Mouse (Mus musculus) stomach, embryonic 15.5 days (tissue): ENCODE measurements at regions not wholly inside any gene's neighbourhood (a gene's known extent, or its start where the extent isn't known, plus 50 kb on each side); places are given as distances from the start of the nearest gene placed in this dataset.
A peak's percentile ranks its signal among the peaks of the same experiment; 100 is the strongest.

Experiments
- ATAC-seq: fragments of 200-750 bp; cut with Nextera tagmentation; 2 replicates; pipeline ENCODE4 v1.8.0; 2017; ENCODE audit warnings: low read depth, moderate number of reproducible peaks, moderate TSS enrichment; ENCODE audit not compliant: insufficient read depth, low FRiP score
- H3K27ac ChIP-seq: fragments of 300-500 bp; sonication (generic); 2 replicates; pipeline ENCODE4 v1.5.1; 2015; ENCODE audit warnings: mild to moderate bottlenecking, inconsistent platforms
- H3K27me3 ChIP-seq: fragments of 300-500 bp; sonication (generic); replicated peaks from 2 replicates; pipeline ENCODE4 v1.6.1; 2015; ENCODE audit warnings: inconsistent platforms
- H3K36me3 ChIP-seq: fragments of 300-500 bp; sonication (generic); 2 replicates; pipeline ENCODE4 v1.6.1; 2015; ENCODE audit warnings: inconsistent platforms
- H3K4me1 ChIP-seq: fragments of 300-500 bp; sonication (generic); 2 replicates; pipeline ENCODE4 v1.6.1; 2015; ENCODE audit warnings: inconsistent platforms
- H3K4me2 ChIP-seq: fragments of 300-500 bp; sonication (generic); 2 replicates; pipeline ENCODE4 v1.6.1; 2015; ENCODE audit warnings: mild to moderate bottlenecking, inconsistent platforms
- H3K4me3 ChIP-seq: fragments of 300-500 bp; sonication (generic); replicated peaks from 2 replicates; pipeline ENCODE4 v1.5.1; 2015; ENCODE audit warnings: inconsistent platforms
- H3K9ac ChIP-seq: fragments of 300-500 bp; sonication (generic); 2 replicates; pipeline ENCODE4 v1.6.1; 2015; ENCODE audit warnings: inconsistent platforms
- H3K9me3 ChIP-seq: fragments of 300-500 bp; sonication (generic); 2 replicates; pipeline ENCODE4 v1.6.1; 2016; ENCODE audit warnings: inconsistent platforms
- WGBS: fragments of 180-500 bp; shearing (Covaris S2); methylation state at CpG from one replicate; pipeline ENCODE4 v1.1.7; 2015; 5-methylcytosine and 5-hydroxymethylcytosine counted together

DNA sequence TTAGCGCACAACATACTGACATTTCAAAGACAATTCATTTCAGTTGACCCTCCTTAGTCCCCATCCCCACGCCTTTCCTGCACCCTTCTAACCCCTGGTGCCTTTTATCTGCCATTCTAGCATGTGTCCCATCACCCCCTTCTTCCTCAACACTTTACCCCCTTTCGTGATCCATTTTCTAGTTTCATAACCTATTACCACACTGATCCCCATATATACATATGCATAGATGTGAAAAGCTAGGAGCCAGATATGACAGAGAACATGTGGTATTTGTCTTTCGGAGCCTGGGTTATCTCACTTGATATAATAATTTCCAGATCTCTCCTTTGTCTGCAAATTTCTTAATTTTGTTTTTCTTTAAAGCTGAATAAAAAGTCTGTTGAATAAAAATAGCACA is 154.9 kb downstream of the Tm2d1 start:
- Histone ChIP-seq H3K9me3 (no peaks in the 10 kb centered on the region), H3K36me3 (no peaks in the 10 kb centered on the region), H3K4me1 (no peaks in the 10 kb centered on the region), H3K4me3 (no peak overlapping the region), H3K27ac (no peak overlapping the region), H3K27me3 (no peaks in the 10 kb centered on the region), H3K4me2 (no peak overlapping the region), H3K9ac (no peak overlapping the region)
- no peak for ATAC-seq
- WGBS, result 76% methylated on average over 4 of the region's 4 CpGs

DNA sequence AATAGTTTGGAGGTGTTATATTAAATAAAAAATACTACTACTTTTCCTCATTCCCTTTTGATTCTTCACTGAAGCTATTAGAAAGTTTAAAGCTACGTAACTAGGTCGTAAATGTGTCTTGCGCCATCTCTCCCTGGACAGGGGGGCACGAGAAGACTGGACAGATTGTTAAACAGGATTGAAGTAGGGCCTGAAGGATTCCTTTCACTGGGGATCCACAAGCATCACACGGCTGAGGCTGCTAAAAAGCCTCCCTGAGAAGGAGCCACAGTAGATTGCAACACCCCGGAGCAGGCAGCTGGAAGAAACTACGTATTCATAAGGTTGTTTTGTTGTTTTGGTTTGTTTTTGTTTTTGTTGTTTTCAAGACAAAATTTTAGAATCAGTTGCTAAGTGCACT is 158.7 kb downstream of the Tm2d1 start:
- no peak overlapping the region for H3K4me2 ChIP-seq
- 73% methylated on average over 7 of the region's 7 CpGs for WGBS
- H3K4me3 ChIP-seq, result no peak overlapping the region
- H3K9me3 ChIP-seq, result no peaks in the 10 kb centered on the region
- no peaks in the 10 kb centered on the region for H3K27me3 ChIP-seq
- H3K9ac ChIP-seq, result no peak overlapping the region
- no peak overlapping the region for H3K27ac ChIP-seq
- ATAC-seq, result no peak
- no peaks in the 10 kb centered on the region; the same call in 1 of the 2 replicates for H3K4me1 ChIP-seq
- no peaks in the 10 kb centered on the region for H3K36me3 ChIP-seq

DNA sequence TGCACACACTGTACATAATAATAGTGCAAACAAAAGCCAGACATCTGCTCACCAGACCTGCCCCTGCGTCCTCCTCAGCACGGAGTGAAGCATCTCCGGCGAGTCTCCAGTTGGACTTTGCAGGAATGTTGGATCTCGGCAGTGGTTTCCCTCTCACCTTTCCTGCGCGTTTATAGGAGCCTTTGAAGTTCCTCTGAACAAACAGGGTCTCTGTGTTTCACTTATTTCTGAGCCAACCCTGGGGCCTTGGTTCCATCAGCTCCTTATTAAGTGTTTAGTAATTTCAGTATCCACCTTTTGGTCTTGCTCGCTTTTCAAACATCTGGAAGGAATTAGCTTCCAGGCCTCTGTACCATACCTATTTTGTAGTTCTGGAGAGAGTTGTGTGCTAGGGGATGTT is 159.7 kb downstream of the Tm2d1 start:
- 62% methylated on average over 8 of the region's 8 CpGs for whole genome bisulfite sequencing
- Histone ChIP-seq H3K36me3 (no peaks in the 10 kb centered on the region), H3K4me2 (no peak overlapping the region), H3K9ac (no peak overlapping the region), H3K4me1 (no peaks in the 10 kb centered on the region; the same call in 1 of the 2 replicates), H3K27me3 (no peaks in the 10 kb centered on the region), H3K4me3 (no peak overlapping the region), H3K9me3 (no peaks in the 10 kb centered on the region), H3K27ac (no peak overlapping the region)
- ATAC-seq, result no peak

GRCm38 (mm10) chr4:98221566-98221965 is 161.5 kb downstream of the Tm2d1 start:
- H3K27me3 ChIP-seq, result no peaks in the 10 kb centered on the region
- H3K36me3 ChIP-seq, result no peaks in the 10 kb centered on the region
- H3K9me3 ChIP-seq, result no peaks in the 10 kb centered on the region
- peak; percentile 35; the same call in 1 of the 2 replicates for ATAC-seq
- H3K9ac ChIP-seq, result no peak overlapping the region
- H3K4me1 ChIP-seq, result no peaks in the 10 kb centered on the region; the same call in 1 of the 2 replicates
- H3K4me2 ChIP-seq, result no peak overlapping the region
- H3K27ac ChIP-seq, result 0 out of 2 replicates have a peak overlapping the region, but pooled peaks have one; percentile 51
- WGBS, result 35% methylated on average over 4 of the region's 4 CpGs
- H3K4me3 ChIP-seq, result no peak overlapping the region

- H3K27me3 ChIP-seq, result no peaks in the 10 kb centered on the region
- 84% methylated on average over 5 of the region's 5 CpGs for WGBS
- no peak overlapping the region for H3K4me3 ChIP-seq
- H3K4me1 ChIP-seq, result no peaks in the 10 kb centered on the region
- H3K4me2 ChIP-seq, result no peak overlapping the region
- no peaks in the 10 kb centered on the region for H3K36me3 ChIP-seq
- H3K9ac ChIP-seq, result no peak overlapping the region
- ATAC-seq, result no peak
- H3K27ac ChIP-seq, result no peak overlapping the region
- H3K9me3 ChIP-seq, result no peaks in the 10 kb centered on the region
These were observed 167.9 kb downstream of the Tm2d1 start for GRCm38 (mm10) chr4:98215218-98215617.

GRCm38 (mm10) chr4:98207446-98207845 is 175.7 kb downstream of the Tm2d1 start:
- H3K27me3 ChIP-seq, result no peaks in the 10 kb centered on the region
- H3K27ac ChIP-seq, result no peak overlapping the region
- H3K4me1 ChIP-seq, result no peaks in the 10 kb centered on the region
- no peak overlapping the region for H3K4me3 ChIP-seq
- no peaks in the 10 kb centered on the region for H3K9me3 ChIP-seq
- WGBS, result 85% methylated on average over 8 of the region's 8 CpGs
- no peak for ATAC-seq
- no peak overlapping the region for H3K4me2 ChIP-seq
- H3K36me3 ChIP-seq, result no peaks in the 10 kb centered on the region
- H3K9ac ChIP-seq, result no peak overlapping the region

DNA sequence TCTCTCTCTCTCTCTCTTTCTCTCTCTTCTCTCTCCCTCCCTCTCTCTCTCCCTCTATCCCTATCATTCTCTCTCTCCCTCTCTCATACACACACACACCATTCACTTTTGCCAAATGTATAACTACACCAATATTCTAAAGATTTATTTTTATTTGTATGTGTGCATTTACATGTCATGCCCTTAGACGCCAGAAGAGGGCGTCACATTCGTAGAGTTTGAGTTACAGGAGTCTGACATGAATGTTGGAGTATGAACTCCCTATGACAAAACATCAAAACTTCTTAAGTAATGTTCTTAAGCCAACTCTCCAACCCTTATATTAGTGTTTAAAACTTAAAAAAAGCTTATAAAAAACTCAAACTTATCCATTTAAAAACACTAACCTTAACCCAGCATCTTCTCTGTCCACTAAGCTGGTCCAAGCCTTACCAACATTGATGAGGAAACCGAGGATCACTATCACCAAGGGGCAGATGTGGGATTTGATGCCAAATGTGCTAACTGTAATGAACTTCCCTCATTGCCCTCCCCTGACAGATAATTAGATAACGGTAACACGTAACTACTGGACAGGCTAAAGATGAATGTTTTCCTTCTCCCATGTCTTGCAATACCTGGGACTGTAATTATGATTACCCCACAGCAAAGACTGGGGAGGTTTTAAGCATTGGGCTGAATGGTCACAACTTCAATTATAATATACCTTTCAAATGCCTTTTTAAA is 176.7 kb downstream of the Tm2d1 start:
- no peaks in the 10 kb centered on the region for H3K27me3 ChIP-seq

GRCm38 (mm10) chr4:98203129-98203528 is 180.0 kb downstream of the Tm2d1 start:
- WGBS, result 65% methylated on average over 3 of the region's 3 CpGs
- no peak overlapping the region for H3K27ac ChIP-seq

More for the DNA sequence above, 176.7 kb downstream of the Tm2d1 start:
- Histone ChIP-seq H3K36me3 (no peaks in the 10 kb centered on the region), H3K4me1 (no peaks in the 10 kb centered on the region), H3K27ac (no peak overlapping the region), H3K4me3 (no peak overlapping the region), H3K9me3 (no peaks in the 10 kb centered on the region), H3K9ac (no peak overlapping the region), H3K4me2 (no peak overlapping the region)
- no peak for ATAC-seq
- WGBS, result 45% methylated on average over 6 of the region's 6 CpGs

GRCm38 (mm10) chr4:98202232-98202631 is 180.9 kb downstream of the Tm2d1 start:
- no peak overlapping the region for H3K9ac ChIP-seq
- H3K27me3 ChIP-seq, result no peaks in the 10 kb centered on the region
- no peaks in the 10 kb centered on the region for H3K9me3 ChIP-seq
- no peak overlapping the region for H3K4me2 ChIP-seq
- 73% methylated on average over 2 of the region's 2 CpGs for WGBS
- no peaks in the 10 kb centered on the region for H3K4me1 ChIP-seq
- no peak overlapping the region for H3K27ac ChIP-seq
- ATAC-seq, result no peak
- no peaks in the 10 kb centered on the region for H3K36me3 ChIP-seq
- H3K4me3 ChIP-seq, result no peak overlapping the region

More at GRCm38 (mm10) chr4:98203129-98203528, 180.0 kb downstream of the Tm2d1 start:
- no peak for ATAC-seq
- H3K9me3 ChIP-seq, result no peaks in the 10 kb centered on the region
- no peaks in the 10 kb centered on the region for H3K27me3 ChIP-seq
- no peaks in the 10 kb centered on the region for H3K36me3 ChIP-seq
- no peaks in the 10 kb centered on the region for H3K4me1 ChIP-seq
- H3K4me3 ChIP-seq, result no peak overlapping the region
- no peak overlapping the region for H3K9ac ChIP-seq
- no peak overlapping the region for H3K4me2 ChIP-seq

- no peak for ATAC-seq
- WGBS, result 65% methylated on average over 3 of the region's 3 CpGs
- no peaks in the 10 kb centered on the region for H3K36me3 ChIP-seq
These were observed 182.0 kb downstream of the Tm2d1 start for GRCm38 (mm10) chr4:98201102-98201501.

GRCm38 (mm10) chr4:98200701-98201100 is 182.4 kb downstream of the Tm2d1 start:
- H3K9me3 ChIP-seq, result no peaks in the 10 kb centered on the region
- no peaks in the 10 kb centered on the region for H3K4me1 ChIP-seq
- no peaks in the 10 kb centered on the region for H3K27me3 ChIP-seq
- no peak overlapping the region for H3K27ac ChIP-seq
- H3K9ac ChIP-seq, result no peak overlapping the region
- no peaks in the 10 kb centered on the region for H3K36me3 ChIP-seq
- no peak overlapping the region for H3K4me3 ChIP-seq
- H3K4me2 ChIP-seq, result no peak overlapping the region
- 82% methylated on average over 1 of the region's 1 CpGs for WGBS
- ATAC-seq, result no peak

More at GRCm38 (mm10) chr4:98201102-98201501, 182.0 kb downstream of the Tm2d1 start:
- no peak overlapping the region for H3K4me3 ChIP-seq
- no peaks in the 10 kb centered on the region for H3K9me3 ChIP-seq
- no peak overlapping the region for H3K4me2 ChIP-seq
- no peak overlapping the region for H3K27ac ChIP-seq
- no peak overlapping the region for H3K9ac ChIP-seq
- H3K27me3 ChIP-seq, result no peaks in the 10 kb centered on the region
- no peaks in the 10 kb centered on the region for H3K4me1 ChIP-seq

GRCm38 (mm10) chr4:98190318-98190717 is 192.8 kb downstream of the Tm2d1 start:
- Histone ChIP-seq H3K9ac (no peak overlapping the region), H3K9me3 (no peaks in the 10 kb centered on the region), H3K27ac (no peak overlapping the region), H3K27me3 (no peaks in the 10 kb centered on the region), H3K4me1 (no peaks in the 10 kb centered on the region), H3K4me2 (no peak overlapping the region), H3K4me3 (no peak overlapping the region), H3K36me3 (no peaks in the 10 kb centered on the region)
- WGBS, result 58% methylated on average over 3 of the region's 3 CpGs
- ATAC-seq, result no peak
